Comparison of ENCODE assay signal across 13 mouse cellular contexts in genomic region chr14:47165117-47165516, GRCm38 (mm10).
"Had no signal": no experiment of that assay in that cellular context is flagged by ENCODE, and none has a peak within 500 bp of the region (broad histone marks: within the 10 kb centered on the region; RNA-seq: fewer than 3 reads in every experiment).

No protein-coding gene starts in this region.

- H3K27me3 ChIP-seq: liver, embryonic 12.5 days; lung, embryonic 15.5 days; neural tube, embryonic 15.5 days had no signal

- H3K4me3 ChIP-seq: limb, embryonic 10.5 days; liver, embryonic 12.5 days; lung, embryonic 15.5 days; midbrain, embryonic 10.5 days; myocyte; neural tube, embryonic 15.5 days had no signal

- H3K4me1 ChIP-seq: lung, embryonic 15.5 days; midbrain, embryonic 10.5 days; neural tube, embryonic 15.5 days had no signal

- DNase-seq: kidney, adult 2 months; kidney, postnatal 36 days; lung, postnatal 14 days; midbrain, embryonic 14.5 days had no signal

- H3K9ac ChIP-seq: liver, embryonic 12.5 days; lung, embryonic 15.5 days; neural tube, embryonic 15.5 days had no signal

- H3K4me2 ChIP-seq: liver, embryonic 12.5 days; lung, embryonic 15.5 days; neural tube, embryonic 15.5 days had no signal

- H3K36me3 ChIP-seq: limb, embryonic 10.5 days; liver, embryonic 12.5 days; lung, embryonic 15.5 days; midbrain, embryonic 10.5 days; neural tube, embryonic 15.5 days had no signal

- H3K27ac ChIP-seq: kidney, postnatal 0 days; limb, embryonic 10.5 days; liver, embryonic 12.5 days; lung, embryonic 15.5 days; midbrain, embryonic 10.5 days; neural tube, embryonic 15.5 days; stomach, postnatal 0 days had no signal

- H3K9me3 ChIP-seq: limb, embryonic 10.5 days; liver, embryonic 12.5 days; lung, embryonic 15.5 days; midbrain, embryonic 10.5 days; neural tube, embryonic 15.5 days had no signal

- ATAC-seq: intestine, embryonic 16.5 days; liver, embryonic 12.5 days had no signal
